8 mouse cellular contexts compared by ENCODE assay signal in the genomic region with DNA sequence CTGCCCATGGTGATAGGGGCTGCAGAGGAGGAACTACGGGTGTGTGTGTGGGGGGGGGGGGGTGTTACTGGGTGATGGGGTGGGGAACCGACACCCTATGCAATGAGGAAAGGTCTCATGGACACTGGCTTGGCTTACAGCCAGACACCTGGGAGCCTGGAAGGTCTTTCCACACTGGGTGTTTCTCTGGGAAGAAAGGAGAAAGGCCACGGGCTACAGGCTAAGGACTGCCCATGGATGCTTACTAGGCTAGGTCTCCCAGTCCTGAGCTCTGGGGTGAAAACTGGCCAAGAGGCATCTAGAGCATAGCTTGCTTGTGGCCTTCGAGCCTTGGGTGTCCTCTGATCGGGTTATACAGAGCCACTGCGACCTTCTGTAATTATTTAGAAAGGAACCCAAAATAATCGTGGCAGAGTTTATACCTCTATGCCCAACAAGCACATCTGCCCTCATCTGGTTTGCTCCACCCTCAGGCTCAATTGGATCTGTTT. TPM values are rescaled to one million over a fixed set of nuclear protein-coding genes. Genes with fewer than 3 reads are reported as not detected.
DNase-seq lines count a peak whose midpoint lies in the region; ATAC-seq and TF ChIP-seq lines count a peak whose summit lies in the region.

A gene (minus strand): TSS at position 441 of the 491 bp plus-strand sequence.

- H3K9ac ChIP-seq in ES-Bruce4 (ENCODE audit: low read depth, poor library complexity, severe bottlenecking) = peak within 1 kb of the TSS; percentile 88
- peak within 1 kb of the TSS; percentile 70 for H3K9ac ChIP-seq in forebrain, embryonic 13.5 days
- H3K9ac ChIP-seq in hindbrain, postnatal 0 days (replicated peaks; ENCODE audit: low read length) = peak within 1 kb of the TSS; percentile 63
- peak within 1 kb of the TSS; percentile 52 for H3K9ac ChIP-seq in midbrain, embryonic 12.5 days (replicated peaks)

- H3K27ac ChIP-seq in ES-Bruce4 (ENCODE audit: insufficient read depth, low read length) = peak within 1 kb of the TSS; percentile 84
- H3K27ac ChIP-seq in forebrain, embryonic 13.5 days = no peak within 1 kb of the TSS
- H3K27ac ChIP-seq in hindbrain, postnatal 0 days = peak within 1 kb of the TSS; percentile 45; the same call in 1 of the 2 replicates
- H3K27ac ChIP-seq in midbrain, embryonic 12.5 days (replicated peaks) = no peak within 1 kb of the TSS

- TF ChIP-seq EP300 in ES-Bruce4 (IDR thresholded peaks at IDR 0.05; ENCODE audit: insufficient read depth, low read depth, low read length) = no peak

- H3K27me3 ChIP-seq in ES-Bruce4 (ENCODE audit: control insufficient read depth, insufficient read depth, low read length, poor library complexity, severe bottlenecking) = no peaks in the 10 kb centered on the region
- H3K27me3 ChIP-seq in forebrain, embryonic 13.5 days = peaks cover 21% of the 10 kb centered on the region
- H3K27me3 ChIP-seq in hindbrain, postnatal 0 days (ENCODE audit: insufficient read depth, low read length) = no peaks in the 10 kb centered on the region
- H3K27me3 ChIP-seq in midbrain, embryonic 12.5 days = peaks cover 29% of the 10 kb centered on the region

- H3K4me1 ChIP-seq in ES-Bruce4 (ENCODE audit: control insufficient read depth, insufficient read depth, low read length) = peaks cover 5% of the 10 kb centered on the region
- peaks cover 34% of the 10 kb centered on the region for H3K4me1 ChIP-seq in forebrain, embryonic 13.5 days
- H3K4me1 ChIP-seq in hindbrain, postnatal 0 days (ENCODE audit: insufficient read depth, low read length) = no peaks in the 10 kb centered on the region; the same call in 1 of the 2 replicates
- H3K4me1 ChIP-seq in midbrain, embryonic 12.5 days = peaks cover 26% of the 10 kb centered on the region

- ATAC-seq in forebrain, embryonic 13.5 days = no peak; the same call in 1 of the 2 replicates
- ATAC-seq in hindbrain, postnatal 0 days = peak; percentile 27; the same call in 1 of the 2 replicates
- no peak for ATAC-seq in midbrain, embryonic 12.5 days (ENCODE audit: low FRiP score, low read depth)

- no peak for TF ChIP-seq POLR2A in ES-Bruce4 (IDR thresholded peaks at IDR 0.05; ENCODE audit: insufficient read depth, low read length)

- no peak for TF ChIP-seq CTCF in ES-Bruce4 (IDR thresholded peaks at IDR 0.05; ENCODE audit: low read depth, low read length)
- TF ChIP-seq CTCF in hindbrain, postnatal 0 days (IDR thresholded peaks at IDR 0.05; ENCODE audit: low read depth) = no peak

- intact Hi-C loops in gastrocnemius, postnatal 14 days (cut with DNase I; ENCODE audit: low total_unique reads) = no loop called here
- intact Hi-C loops in left cerebral cortex, postnatal 4 days (cut with DNase I) = no loop called here

- DNase-seq in gastrocnemius, postnatal 14 days = no peak
- DNase-seq in gastrocnemius, adult 8-10 months (ENCODE audit: low spot score in 2 of 2) = no peak
- no peak for DNase-seq in hindbrain, postnatal 0 days (ENCODE audit: low spot score)
- DNase-seq in cerebellum, adult 18-20 months = no peak
- DNase-seq in left cerebral cortex, postnatal 4 days = no peak

- H3K4me2 ChIP-seq in forebrain, embryonic 13.5 days = peak within 1 kb of the TSS; percentile 93
- peak within 1 kb of the TSS; percentile 99 for H3K4me2 ChIP-seq in hindbrain, postnatal 0 days (ENCODE audit: low read depth, low read length)
- H3K4me2 ChIP-seq in midbrain, embryonic 12.5 days (replicated peaks) = peak within 1 kb of the TSS; percentile 98

- H3K36me3 ChIP-seq in ES-Bruce4 (ENCODE audit: control insufficient read depth, insufficient read depth, low read length, poor library complexity, severe bottlenecking) = no peaks in the 10 kb centered on the region
- H3K36me3 ChIP-seq in forebrain, embryonic 13.5 days (ENCODE audit: poor library complexity, severe bottlenecking) = no peaks in the 10 kb centered on the region
- H3K36me3 ChIP-seq in hindbrain, postnatal 0 days (ENCODE audit: insufficient read depth, low read length) = no peaks in the 10 kb centered on the region
- H3K36me3 ChIP-seq in midbrain, embryonic 12.5 days = no peaks in the 10 kb centered on the region

- H3K4me3 ChIP-seq in ES-Bruce4 (ENCODE audit: low read depth, low read length) = peak within 1 kb of the TSS; percentile 83
- H3K4me3 ChIP-seq in forebrain, embryonic 13.5 days = peak within 1 kb of the TSS; percentile 54
- peak within 1 kb of the TSS; percentile 59 for H3K4me3 ChIP-seq in hindbrain, postnatal 0 days (ENCODE audit: low read length)
- peak within 1 kb of the TSS; percentile 61 for H3K4me3 ChIP-seq in midbrain, embryonic 12.5 days

- 24% methylated on average over 7 of the region's 7 CpGs for WGBS in forebrain, embryonic 13.5 days
- WGBS in hindbrain, postnatal 0 days = 26% methylated on average over 7 of the region's 7 CpGs
- 24% methylated on average over 7 of the region's 7 CpGs for WGBS in midbrain, embryonic 12.5 days

- no peaks in the 10 kb centered on the region for H3K9me3 ChIP-seq in ES-Bruce4 (replicated peaks; ENCODE audit: control insufficient read depth, insufficient read depth, low read length, poor library complexity, severe bottlenecking)
- no peaks in the 10 kb centered on the region for H3K9me3 ChIP-seq in forebrain, embryonic 13.5 days (replicated peaks)
- no peaks in the 10 kb centered on the region for H3K9me3 ChIP-seq in hindbrain, postnatal 0 days (ENCODE audit: low read length)
- no peaks in the 10 kb centered on the region for H3K9me3 ChIP-seq in midbrain, embryonic 12.5 days

RNA-seq across cellular contexts. Expression of the gene that starts here (rescaled TPM):
- 10 to 100 TPM; 11.1 to 15.6 TPM for total RNA-seq in gastrocnemius, postnatal 14 days (2021)
- 1 to 10 TPM; 3.3 to 5.5 (median 4.0) TPM for total RNA-seq in gastrocnemius, adult 8-10 months (2022)
- polyA plus RNA-seq in ES-Bruce4 (2011; ENCODE audit: insufficient read depth, insufficient read length, low read depth, missing spikeins) = 45.2 and 52.5 TPM in 2 replicates
- polyA plus RNA-seq in forebrain, embryonic 13.5 days (2015; fragmentation: Nextera tagmentation; extraction: Ambion mirVana) = 4.1 and 4.7 TPM in 2 replicates
- 3.8 and 11.8 TPM in 2 replicates for total RNA-seq in hindbrain, postnatal 0 days (2014; rRNA removed)
- 3.2 and 4.7 TPM in 2 replicates for polyA plus RNA-seq in hindbrain, postnatal 0 days (2015; fragmentation: Nextera tagmentation; extraction: Ambion mirVana)
- 5.2 and 6.5 TPM in 2 replicates for polyA plus RNA-seq in midbrain, embryonic 12.5 days (2016; fragmentation: Nextera tagmentation; extraction: Ambion mirVana)
- 1 to 10 TPM; 3.9 to 6.1 TPM for total RNA-seq in left cerebral cortex, postnatal 4 days (2021)

Comparison
In these comparisons a context has a peak if more than half of its experiments do, and no peak if none do; other contexts are left out.
1. H3K27ac ChIP-seq: peak in ES-Bruce4 (single experiment) and hindbrain, postnatal 0 days (single experiment); none in forebrain, embryonic 13.5 days (single experiment) and midbrain, embryonic 12.5 days (single experiment).
2. Peak in every context shown above with its lines, with median percentiles within 50 percentile points of each other: H3K4me3 ChIP-seq, H3K9ac ChIP-seq and H3K4me2 ChIP-seq.